Mouse (Mus musculus) ovary, postnatal 10 days (tissue): Measurements from ENCODE around the gene Tubd1.

Source experiments
- DNase-seq: peaks from one replicate; pipeline ENCODE4 v3.0.0; 2022; ENCODE audit warnings: low spot score

The Tubd1 gene

GRCm38 (mm10) chr11:86599378-86600208, 54.8 kb downstream of the Tubd1 start:
- DNase-seq = no peak

GRCm38 (mm10) chr11:86600209-86600557, 55.4 kb downstream of the Tubd1 start:
- no peak for DNase-seq

- DNase-seq = no peak
Observed at GRCm38 (mm10) chr11:86602116-86602515, 57.3 kb downstream of the Tubd1 start.

DNA sequence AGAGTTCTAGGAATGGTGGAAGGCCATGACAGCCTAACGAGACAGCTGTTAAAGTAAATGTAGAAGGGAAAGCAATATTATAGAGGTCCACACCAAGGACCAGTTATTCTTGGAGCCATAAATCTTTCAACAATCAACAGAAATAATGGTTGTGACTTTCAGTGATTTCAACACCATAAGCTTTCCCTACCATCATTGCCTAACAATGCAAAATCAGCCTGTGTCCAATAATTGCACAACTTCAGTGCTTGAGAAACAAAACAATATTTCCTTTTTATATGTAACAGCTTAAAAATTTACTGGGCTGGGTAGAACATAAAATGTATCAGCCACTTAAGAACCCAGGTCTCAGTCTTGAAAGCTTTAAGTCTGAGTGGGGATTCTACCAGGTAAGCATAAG, 58.9 kb downstream of the Tubd1 start:
- no peak for DNase-seq

- no peak for DNase-seq
Observed at GRCm38 (mm10) chr11:86604289-86604688, 59.5 kb downstream of the Tubd1 start.

- no peak for DNase-seq
Observed at GRCm38 (mm10) chr11:86604732-86605520, 60.1 kb downstream of the Tubd1 start.

DNA sequence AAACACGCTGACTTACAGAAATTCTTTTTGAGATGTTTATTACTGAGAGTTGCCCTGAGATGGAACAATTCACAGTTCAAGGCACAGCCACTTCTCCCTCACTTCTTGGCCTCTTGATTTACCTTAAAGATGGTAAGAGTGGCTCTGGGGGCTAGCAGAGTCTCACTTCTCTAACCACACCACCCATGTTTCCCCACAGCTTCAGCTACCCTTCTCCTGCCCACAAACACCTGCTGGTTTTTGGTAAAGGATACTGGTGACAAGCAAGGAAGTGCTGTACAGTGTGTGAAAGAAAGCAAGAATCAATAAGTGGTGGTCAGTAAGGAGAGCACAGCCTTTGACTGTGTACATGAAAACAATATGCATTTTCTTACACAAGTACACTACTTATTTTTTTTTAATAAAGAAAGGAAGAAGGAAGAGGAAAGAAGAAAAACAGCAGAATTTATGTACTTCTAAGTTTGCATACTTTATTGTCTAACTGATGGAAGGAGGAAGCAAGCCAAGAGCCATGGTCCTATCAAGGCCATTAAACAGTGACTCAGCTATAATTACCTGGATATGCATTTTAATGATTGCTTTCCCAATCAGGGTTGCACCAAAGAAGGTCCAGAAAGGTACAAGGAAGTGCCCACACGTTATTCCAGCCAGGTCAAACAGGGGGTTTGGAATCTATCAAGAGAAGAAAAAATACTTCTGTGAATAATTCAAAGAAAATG, 62.0 kb downstream of the Tubd1 start:
- DNase-seq = no peak

DNA sequence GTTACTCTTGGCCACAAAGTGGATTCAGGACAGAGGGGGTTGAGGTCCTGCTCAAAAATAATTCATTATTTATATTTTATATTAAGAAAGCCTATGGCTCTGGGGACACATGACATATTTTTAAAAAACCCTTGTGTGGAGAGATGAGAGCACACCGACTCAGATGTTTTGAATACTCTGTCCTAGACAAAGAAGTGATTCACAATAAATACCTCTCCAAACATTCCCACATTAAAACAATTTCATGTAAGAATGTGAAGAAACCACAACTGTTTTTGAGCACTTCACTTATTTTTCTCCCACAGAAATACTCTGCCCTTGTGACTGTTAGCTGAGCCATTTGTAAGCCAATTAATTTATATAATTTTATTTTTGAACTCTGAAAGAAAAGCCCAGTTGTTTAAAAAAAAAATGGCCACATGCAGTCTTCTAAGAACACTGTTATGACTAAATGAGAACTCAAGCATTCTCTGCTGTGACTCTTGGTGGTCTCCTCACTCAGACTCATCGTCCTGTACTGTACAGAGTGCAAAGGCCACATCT, 63.1 kb downstream of the Tubd1 start:
- DNase-seq = no peak

GRCm38 (mm10) chr11:86610239-86610638, 65.4 kb downstream of the Tubd1 start:
- no peak for DNase-seq

- no peak for DNase-seq
Observed at GRCm38 (mm10) chr11:86611991-86612390, 67.2 kb downstream of the Tubd1 start.

GRCm38 (mm10) chr11:86614056-86614530, 69.3 kb downstream of the Tubd1 start:
- no peak for DNase-seq

GRCm38 (mm10) chr11:86614607-86615006, 69.8 kb downstream of the Tubd1 start:
- DNase-seq = no peak
